Comparison of ENCODE assay signal across 8 mouse cellular contexts in genomic region chrX:13281329-13282088, GRCm38 (mm10). TPM values are rescaled to one million over a fixed set of nuclear protein-coding genes. Genes with fewer than 3 reads are reported as not detected.
A peak's percentile ranks its signal among the peaks of the same experiment; 100 is the strongest.
DNase-seq lines count a peak whose midpoint lies in the region; ATAC-seq lines count a peak whose summit lies in the region.

No protein-coding gene starts in this region.

- ATAC-seq in megakaryocyte, adult 5-6 weeks (ENCODE audit: poor library complexity, severe bottlenecking): peak; percentile 36

- DNase-seq in ZHBTc4 (ENCODE audit: low read depth, low spot score): peak; percentile 81
- peak; percentile 23 to 80 for DNase-seq in cerebellum, postnatal 4 days (ENCODE audit: low spot score in 2 of 2)
- peak; percentile 16 to 72 for DNase-seq in gastrocnemius, adult 8-10 months (ENCODE audit: low spot score in 2 of 2)
- peak; percentile 84 for DNase-seq in induced T-regulatory cell, adult 2 months (ENCODE audit: low read depth)
- DNase-seq in left cerebral cortex, adult 8-10 months (ENCODE audit: low spot score in 2 of 2): peak; percentile 12 to 82
- DNase-seq in right cerebral cortex, adult 2 months (ENCODE audit: low spot score in 2 of 2): peak; percentile 52 to 70
- DNase-seq in urinary bladder, postnatal 10 days (ENCODE audit: low spot score): peak; percentile 9

RNA-seq across cellular contexts. Expression of gene Ddx3x, which starts 0.7 kb away (rescaled TPM):
- 100 to 1,000 TPM; 130 to 209 (median 160) TPM for total RNA-seq in gastrocnemius, adult 8-10 months (2022)
- 100 to 1,000 TPM; 167 to 255 (median 212) TPM for total RNA-seq in left cerebral cortex, adult 8-10 months (2022)
- total RNA-seq in megakaryocyte, adult 5-6 weeks (2015): 177 and 179 TPM in 2 replicates
- total RNA-seq in megakaryocyte, adult 5-6 weeks (2017): 384 and 435 TPM in 2 replicates

Comparison
In these comparisons a context has a peak if more than half of its experiments do, and no peak if none do; other contexts are left out.
1. Peak in every context shown above with its lines: DNase-seq and ATAC-seq.
2. DNase-seq: peak in every context shown above with its lines; median percentile 84 in induced T-regulatory cell, adult 2 months; 81 in ZHBTc4; 61 in right cerebral cortex, adult 2 months; 52 in cerebellum, postnatal 4 days; 47 in left cerebral cortex, adult 8-10 months; 44 in gastrocnemius, adult 8-10 months; 9 in urinary bladder, postnatal 10 days.